Mouse (Mus musculus) testis, postnatal 14 days (tissue): ENCODE measurements around the gene Mgmt.

ENCODE experiments used
- DNase-seq: peaks from one replicate; pipeline ENCODE4 v3.0.0; 2021; ENCODE audit warnings: low spot score

Gene Mgmt

DNA sequence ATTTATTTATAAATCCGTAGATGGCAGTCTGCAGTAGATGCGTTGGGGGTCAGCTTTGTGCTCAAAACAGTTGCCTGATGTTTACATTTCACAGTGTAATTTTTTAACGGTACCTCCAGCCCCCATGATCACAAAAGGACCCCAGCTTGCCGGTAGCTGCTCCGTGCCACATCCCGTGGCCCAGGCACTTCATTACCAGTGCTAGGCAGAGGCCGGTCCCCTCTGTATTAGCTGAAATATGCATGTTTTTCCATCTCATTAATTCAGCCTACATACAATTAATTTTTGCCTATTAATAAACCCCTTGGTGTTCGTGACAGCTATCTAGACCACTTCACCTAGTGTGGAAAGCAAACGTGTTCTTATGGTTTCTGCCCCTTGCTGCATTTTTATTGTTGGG, 169.8 kb downstream of the Mgmt start:
- DNase-seq: no peak

DNA sequence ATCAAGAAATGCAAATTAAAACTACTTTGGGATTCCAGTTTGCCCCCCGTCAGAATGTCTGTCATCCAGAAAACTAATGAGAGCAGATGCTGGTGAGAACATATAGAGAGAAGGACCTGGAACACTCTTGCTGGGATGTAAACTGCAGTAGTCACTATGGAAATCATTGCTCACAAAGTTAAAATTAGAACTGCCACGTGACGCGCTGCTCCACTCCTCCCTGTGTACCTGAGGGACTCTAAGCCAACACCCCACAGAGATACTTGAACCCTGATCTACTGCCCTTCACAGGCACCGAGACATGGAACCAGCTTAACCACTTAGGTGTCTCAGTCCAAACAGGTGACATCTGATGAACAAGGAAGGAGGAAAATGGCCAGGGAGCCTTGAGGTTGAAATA, 171.0 kb downstream of the Mgmt start:
- DNase-seq: no peak

DNA sequence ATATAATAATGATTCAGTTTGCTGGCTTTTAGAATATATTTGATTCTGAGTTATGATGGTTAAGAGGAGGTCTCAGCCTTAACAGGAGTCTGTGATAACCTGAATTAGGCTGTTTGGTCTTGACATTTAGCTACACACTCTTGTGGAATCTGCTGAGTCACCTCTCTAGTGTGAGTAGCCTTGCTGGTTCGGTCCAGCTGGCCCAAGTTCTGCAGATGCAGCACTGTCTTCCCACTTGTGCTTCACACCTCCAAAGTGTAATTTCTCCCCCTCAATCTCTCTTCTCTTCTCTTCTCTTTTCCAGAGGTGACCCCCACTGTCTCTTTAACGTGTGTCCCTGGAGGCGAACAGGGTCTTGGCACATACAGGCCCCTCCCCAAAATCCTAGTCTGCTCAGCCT, 171.8 kb downstream of the Mgmt start:
- DNase-seq: no peak

- no peak for DNase-seq
Observed at GRCm38 (mm10) chr7:137066997-137067396, 172.6 kb downstream of the Mgmt start.

- DNase-seq: no peak
Observed at GRCm38 (mm10) chr7:137067758-137068157, 173.3 kb downstream of the Mgmt start.

GRCm38 (mm10) chr7:137068796-137069195, 174.4 kb downstream of the Mgmt start:
- no peak for DNase-seq

- peak; percentile 21 for DNase-seq
Observed at GRCm38 (mm10) chr7:137069768-137070167, 175.4 kb downstream of the Mgmt start.

DNA sequence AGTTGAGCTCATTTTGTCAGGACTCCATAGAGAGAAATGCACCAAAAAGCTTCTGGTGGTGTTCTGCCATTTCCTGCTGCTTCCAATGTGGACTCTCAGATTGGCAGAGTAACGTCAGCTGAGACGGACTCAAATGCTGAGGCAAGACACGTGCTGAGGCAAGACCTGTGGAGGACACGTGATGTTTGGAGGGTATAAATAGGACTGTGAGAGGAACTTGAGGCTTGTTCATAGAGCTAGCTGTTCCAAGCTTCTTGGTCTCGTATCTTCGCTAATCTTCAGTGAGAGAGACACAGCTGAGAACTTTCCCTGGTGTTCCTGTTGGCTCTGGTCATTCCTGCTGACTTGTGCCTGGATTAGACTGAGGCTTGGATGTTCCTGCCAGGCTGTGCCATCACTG, 176.9 kb downstream of the Mgmt start:
- no peak for DNase-seq

DNA sequence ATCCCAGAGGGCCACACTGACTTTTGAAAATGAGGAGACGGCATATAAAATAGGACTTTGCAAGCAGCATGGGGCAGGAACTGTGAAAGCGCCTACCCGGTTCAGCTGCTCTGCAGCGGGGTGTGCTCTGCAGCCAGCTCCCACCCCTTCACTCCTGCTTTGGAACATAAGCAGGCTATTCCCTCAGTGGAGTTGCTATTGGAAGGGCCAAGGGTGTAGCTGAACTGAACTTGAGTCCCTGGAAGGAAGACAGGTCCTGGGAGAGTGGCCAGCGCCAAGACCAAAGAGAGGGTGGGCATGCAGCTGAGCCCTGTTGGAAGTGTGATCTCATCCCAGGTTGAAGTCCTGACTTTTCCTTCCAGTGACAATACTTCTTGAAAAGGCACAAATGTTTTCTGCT, 179.5 kb downstream of the Mgmt start:
- DNase-seq: no peak

GRCm38 (mm10) chr7:137074324-137074723, 179.9 kb downstream of the Mgmt start:
- DNase-seq: no peak

GRCm38 (mm10) chr7:137075301-137075700, 180.9 kb downstream of the Mgmt start:
- DNase-seq: no peak

- DNase-seq: no peak
Observed at GRCm38 (mm10) chr7:137080171-137080570, 185.8 kb downstream of the Mgmt start.

DNA sequence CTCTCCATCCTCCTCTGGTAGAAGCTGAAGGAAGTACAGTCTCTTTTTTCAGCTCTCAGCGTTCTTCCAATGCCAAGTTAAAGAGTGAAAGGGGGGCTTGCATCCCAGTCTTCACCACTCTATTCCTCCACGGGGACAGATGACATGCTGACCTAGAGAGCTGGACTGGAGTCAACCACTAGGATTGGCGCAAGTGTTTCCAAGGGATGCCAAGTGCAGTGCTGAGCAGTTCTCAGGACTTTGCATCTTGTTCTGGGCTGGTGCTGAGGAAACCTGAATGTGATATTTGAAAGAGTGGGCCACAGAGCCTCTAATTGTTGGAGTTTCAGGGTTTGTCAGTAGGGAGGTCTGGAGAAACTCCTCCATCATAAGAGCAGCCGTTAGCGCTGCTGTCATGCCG, 187.8 kb downstream of the Mgmt start:
- no peak for DNase-seq

GRCm38 (mm10) chr7:137084651-137085050, 190.2 kb downstream of the Mgmt start:
- no peak for DNase-seq

DNA sequence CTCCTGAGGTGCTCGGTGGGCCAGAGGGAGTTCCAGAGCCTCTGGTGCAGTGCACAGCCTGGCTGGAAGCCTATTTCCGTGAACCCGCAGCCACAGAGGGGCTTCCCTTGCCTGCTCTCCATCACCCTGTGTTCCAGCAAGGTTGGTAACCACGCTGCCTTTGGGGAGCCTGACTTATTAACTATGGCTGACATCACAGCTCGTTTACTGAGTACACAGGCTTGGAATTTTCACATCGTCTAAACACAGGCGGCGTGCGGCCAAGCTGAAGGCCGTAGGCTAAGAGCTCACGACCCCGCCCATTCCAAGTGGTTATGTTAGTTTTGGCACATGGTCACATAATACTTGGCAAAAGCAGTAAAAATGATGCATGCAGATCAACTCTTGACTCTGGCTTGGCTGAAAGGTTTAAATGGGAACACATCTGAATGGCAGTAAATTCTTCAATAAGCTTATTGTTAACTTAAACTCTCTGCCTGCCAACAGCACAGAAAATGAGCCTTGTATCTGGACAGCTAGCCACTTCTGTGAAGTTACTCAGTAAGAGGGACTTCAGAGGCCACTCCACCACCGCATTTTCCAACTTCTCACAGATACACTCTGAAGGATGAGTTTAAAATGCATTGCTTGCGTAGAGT, 191.7 kb downstream of the Mgmt start:
- DNase-seq: peak; percentile 45

DNA sequence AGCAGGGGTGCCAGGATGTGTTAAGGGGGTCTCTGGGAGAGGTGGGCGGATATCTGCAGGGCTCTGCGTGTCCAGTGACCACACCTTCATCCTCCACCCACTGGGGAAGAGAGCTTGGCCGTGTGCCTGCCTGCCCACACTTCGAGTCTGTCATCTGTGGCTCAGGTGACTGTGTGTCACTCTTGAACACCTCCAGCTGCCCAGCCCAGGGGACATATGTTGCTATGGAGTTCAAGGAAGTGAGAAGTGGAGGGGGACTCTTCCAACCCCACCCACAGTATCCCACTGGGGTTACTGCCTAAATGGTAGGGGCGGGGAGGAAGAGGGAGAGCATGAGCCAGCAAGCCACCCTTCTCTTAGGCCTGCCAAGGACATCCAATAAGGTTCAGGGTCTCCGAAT, 192.7 kb downstream of the Mgmt start:
- peak; percentile 16 for DNase-seq

DNA sequence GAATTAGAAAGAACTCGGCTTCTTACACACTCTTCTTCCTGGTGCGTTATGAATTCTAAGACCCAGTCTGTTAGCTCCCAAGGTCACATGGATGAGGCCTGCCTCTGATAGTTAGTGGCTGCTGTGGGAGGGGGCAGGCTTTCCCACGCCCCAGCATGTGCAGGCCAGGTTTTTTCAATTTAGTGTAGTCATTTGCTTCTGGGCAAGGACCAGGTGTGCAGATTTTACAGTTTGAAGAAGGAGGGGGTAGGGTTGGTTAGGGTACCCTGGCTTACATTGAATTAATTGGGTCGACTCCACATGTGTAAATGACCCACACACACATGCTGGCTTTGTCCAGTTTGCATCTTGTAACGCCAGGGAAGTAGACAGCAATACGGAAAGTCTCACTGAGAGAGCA, 193.7 kb downstream of the Mgmt start:
- no peak for DNase-seq

GRCm38 (mm10) chr7:137094551-137094950, 200.1 kb downstream of the Mgmt start:
- no peak for DNase-seq

- no peak for DNase-seq
Observed at GRCm38 (mm10) chr7:137095702-137096101, 201.3 kb downstream of the Mgmt start.

DNA sequence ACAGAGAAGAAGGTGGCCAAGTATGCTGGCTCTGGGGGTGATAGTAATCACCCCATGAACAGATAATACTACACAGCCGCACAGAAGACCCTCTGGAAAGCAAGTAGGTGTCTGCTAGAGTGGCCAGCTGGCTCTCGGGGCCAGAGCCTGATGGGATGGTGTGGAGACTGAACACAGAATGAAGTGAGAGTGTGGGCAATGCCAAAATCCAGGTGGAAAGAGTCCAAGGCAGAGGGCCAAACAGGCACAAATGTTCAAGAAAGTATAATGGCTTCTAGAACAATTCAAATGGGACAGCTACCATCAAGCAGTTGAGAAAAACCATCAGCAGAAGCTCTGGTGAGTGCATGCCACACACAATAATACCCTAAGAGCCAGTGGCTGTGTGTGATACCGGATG, 205.4 kb downstream of the Mgmt start:
- no peak for DNase-seq

DNA sequence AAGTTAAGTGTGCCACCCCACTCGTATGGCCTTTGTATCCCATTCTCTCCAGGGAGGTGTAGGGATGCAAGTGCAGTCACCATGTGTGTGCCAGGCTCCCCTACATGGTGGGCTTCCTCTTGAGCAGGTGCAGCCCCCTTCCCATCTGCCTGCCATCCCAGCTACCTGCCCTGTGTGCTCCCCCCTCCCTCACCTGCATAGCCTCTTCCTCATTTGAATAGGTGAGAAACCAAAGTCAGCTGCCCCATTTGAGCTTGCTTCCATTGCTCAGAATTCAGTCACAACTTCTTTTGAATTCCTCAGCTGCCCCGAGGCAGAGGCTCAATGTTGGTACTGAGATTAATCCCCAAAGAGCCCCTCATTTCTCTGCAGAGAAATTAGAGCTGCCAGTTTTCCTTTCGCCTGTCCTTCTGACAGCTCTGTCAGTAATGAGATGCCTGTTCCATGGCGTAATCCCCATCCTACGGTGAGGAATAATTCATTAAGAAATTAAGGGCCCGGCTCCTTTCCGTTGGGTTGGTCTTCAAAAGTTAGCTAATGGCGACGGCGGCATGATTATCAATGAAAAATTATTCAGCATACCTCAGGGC, 208.3 kb downstream of the Mgmt start:
- no peak for DNase-seq

DNA sequence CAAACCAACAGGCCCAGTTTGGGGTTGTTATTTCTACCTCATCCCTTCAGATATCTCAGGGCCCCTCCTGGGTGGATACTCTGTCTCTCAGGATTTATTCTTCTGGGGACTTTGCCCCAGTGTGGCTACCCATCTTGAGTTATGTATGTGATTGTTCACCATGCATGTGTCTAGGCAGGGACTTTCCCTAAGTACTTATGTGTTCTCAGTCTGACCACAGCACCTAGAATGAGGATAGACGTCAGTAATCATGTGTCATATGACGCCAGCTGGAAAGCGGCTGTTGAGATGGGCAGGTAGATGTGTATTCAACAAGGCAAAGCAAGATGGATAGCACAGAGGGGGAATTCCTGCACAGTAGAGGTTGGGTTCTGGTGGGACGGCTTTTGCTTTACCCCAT, 217.7 kb downstream of the Mgmt start:
- DNase-seq: no peak

- DNase-seq: no peak
Observed at GRCm38 (mm10) chr7:137116246-137116645, 221.8 kb downstream of the Mgmt start.

DNA sequence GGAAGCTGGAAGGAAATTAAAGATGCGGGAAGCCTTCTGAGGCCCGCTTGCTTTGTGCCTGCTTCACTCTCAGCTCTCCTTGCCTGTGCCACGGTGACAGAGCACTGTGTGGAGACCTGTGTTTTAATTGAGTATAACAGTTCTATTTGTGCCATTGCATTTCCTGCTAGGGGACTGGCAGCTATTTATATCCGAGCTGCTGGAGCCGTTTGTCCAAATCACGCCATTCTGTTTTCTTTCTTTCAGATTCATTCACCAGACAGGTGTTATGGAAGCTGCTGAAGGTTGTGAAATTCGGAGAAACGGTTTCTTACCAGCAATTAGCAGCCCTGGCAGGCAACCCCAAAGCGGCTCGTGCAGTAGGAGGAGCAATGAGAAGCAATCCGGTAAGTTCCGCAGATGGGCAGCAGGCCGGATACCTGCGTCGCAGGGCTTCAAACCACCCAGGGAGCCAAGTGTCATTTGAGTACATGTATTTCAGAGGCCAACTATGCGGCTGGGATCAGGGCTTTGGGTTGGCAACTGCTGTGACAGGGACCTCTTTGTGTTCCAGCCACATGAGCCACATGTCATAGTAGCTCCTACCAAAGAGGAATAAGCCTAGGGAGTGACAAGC, 226.9 kb downstream of the Mgmt start:
- no peak for DNase-seq
